Mouse (Mus musculus) ovary, adult 18-20 months (tissue): ENCODE results near the gene Ptpro.

Source experiments
- DNase-seq: peaks from one replicate; pipeline ENCODE4 v3.0.0; 2022; ENCODE audit warnings: low spot score, mixed read lengths

The Ptpro gene

DNA sequence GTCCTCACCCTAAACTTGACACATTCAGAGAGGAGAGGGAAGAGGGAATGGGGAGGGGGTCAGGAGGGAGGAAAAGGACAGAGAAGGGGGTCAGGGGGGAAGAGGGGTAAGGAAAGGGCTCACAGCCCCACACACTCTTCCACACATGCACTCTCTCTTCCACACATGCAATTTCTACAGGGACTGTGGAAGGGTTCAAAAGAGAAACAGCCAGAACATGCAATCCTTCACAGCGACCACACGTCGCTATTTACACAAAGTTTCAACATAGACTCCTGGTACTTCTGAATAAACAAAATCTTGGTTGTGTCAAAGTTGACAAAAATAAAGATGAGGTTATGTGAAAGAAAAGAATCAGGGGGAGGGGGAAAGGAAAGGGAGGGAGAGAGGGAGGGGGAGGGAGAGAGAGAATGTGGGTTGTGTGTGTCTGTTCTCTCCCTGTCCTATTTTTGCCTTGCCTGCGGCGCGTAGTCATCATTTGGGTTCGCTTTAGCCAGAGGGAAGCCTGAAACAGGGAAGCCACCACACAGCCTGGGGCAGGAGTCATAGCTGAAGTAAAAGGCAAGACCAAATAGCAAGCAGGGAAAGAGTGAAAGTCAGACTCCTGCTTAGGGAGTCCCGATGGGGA lies 245.2 kb downstream of the Ptpro start:
- DNase-seq, result no peak

GRCm38 (mm10) chr6:137498781-137499180 lies 246.7 kb downstream of the Ptpro start:
- DNase-seq, result no peak

DNA sequence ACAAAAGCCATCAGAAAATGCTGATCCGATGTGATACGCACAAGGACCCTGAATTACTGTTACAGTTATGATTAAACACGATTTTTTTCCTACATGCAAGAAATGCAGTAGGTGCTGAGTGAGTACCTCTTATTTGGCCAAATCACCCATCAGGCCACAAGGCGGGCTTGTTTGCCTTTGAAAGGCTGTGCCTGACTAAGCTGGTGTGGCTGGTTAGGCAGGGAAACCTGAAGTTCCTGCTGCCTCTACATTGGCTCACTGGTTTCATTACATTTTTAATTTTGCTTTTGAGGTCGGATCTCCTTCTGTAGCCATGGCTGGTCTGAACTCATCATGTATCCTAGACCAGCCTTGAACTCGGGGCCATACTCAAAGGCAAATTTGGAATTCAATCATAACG lies 250.9 kb downstream of the Ptpro start:
- DNase-seq, result no peak

DNA sequence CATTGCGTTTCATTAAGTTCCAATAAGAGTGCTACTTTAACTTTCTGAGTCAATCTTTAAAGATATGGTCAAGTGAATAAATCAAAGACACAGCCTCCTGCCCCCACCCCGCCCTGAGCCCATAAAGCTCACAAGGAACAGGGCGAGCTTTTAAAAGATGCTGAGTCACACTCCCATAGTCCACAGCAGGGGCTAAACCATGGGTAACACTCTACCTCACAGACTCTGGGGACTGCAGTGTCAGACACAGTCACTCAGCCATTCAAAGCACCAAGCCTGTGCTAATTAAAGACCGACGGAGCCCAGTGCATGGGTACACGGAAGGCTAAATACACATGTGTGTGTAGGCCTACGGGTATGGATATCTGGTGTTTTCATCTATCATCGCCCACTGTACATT lies 251.3 kb downstream of the Ptpro start:
- no peak for DNase-seq

DNA sequence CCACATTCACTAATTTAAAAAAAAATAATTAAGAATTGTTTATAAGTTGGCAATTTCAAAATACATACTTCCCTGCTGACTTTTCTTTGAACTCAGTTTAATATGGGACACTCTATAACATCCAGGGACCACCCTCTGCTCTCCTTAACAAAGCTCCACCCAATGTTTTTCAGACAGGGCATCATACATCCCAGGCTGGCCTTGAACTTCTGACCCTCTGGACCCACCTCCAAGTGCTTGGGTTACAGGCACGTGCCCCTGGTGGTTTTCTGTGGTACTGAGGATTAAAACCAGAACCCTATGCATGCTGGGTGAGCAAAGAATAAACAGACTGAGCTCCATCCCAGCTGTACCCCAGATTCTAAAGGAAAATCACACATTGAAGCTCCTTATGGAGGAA lies 251.9 kb downstream of the Ptpro start:
- DNase-seq, result no peak

DNA sequence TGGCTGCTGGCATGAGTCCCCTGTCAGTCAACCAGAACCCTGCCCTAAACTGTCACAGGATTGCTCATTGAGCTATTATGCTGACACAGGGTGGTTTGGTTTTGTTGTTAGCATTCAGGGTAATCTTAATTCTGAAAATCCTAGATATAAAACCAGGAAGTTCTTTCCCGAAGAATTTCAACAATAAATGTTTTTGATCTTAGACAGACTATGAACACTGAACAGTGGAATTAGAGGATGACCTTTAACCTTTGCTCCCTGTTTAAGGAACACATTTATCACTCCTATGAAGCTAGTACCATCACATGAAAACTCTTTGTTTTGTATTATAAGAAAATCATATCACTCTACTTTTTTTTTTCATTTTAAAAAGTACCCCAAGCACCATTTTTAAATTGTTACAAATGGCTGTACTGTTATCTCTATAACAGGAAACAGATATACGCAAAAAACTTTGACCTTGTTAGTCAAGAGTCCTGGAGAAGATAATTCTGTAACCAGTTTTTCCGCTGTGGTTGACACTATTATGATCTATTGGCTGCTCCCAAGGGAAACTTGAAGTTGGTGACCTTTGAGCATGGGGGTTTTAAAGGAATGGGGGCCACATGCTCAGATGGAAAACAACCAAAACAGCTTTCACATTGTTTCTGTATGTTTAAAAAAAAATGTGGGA lies 253.6 kb downstream of the Ptpro start:
- no peak for DNase-seq

DNA sequence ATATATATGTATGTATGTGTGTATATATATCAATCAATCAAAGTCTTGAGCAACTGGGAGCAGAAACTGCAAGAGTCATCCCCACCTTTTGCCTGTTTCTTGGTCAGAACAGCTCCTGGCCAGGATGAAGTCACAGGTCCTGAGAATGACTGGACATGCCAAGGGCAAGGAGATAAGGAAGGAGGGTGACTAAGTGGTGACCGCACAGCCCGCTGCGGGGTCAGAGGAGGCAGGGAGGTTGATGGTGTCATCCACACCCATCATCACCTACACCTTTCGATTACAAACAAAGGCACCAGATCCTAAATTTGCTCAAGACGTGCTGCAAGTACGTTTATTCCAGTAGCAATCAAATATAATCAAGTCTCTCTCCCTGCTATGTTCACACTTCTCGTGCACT lies 254.4 kb downstream of the Ptpro start:
- no peak for DNase-seq

DNA sequence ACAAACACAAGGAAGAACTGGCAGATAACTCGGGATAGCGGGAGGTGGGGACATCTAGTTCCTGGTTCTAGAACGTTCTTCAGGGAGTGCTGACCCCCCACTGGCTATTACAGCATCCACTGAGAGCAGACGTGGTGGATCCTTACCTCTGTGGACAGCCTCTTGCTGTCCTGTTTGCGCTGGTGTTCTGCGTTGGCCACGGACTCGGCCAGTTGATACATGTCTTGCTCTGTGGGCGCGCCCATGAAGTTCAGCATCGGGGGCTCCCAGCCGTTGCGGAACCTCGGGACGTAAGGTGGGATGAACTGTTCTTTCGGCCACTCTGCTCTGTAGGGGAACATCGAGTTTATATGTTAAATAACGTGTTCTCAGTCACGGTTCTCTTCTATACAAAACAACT lies 256.8 kb downstream of the Ptpro start:
- DNase-seq, result no peak

DNA sequence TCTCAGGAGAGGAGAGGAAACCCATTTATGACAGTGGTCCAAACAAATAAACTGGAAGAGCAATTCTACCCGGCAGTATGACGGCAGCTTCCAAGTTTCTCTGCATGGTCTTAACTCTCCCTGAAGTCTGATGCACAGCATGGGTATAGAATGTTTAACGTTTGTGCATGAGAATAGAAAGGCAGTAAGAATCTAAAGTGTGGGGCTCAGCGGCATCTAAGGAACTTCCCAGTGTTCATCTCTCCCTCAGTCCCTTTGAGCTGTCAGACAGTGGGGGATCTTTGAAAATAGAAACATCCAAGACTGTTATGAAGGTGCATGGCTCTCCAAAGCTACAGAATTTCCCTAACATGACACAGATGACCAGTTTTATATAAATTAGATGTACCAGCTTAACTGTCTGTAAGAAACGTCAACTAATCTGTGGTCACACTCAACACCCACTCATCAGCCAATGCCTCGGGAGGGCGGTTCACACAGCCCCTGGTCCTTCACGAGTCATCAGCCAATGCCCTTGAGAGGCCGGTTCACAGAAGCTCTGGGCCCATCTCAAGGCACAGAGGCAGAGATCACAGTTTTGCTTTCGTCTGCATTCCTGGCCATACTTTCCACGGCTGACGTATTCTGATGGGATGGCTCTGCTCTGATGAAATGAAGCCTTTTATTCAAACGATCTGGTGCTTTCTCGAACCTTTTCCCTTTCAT lies 257.4 kb downstream of the Ptpro start:
- no peak for DNase-seq

DNA sequence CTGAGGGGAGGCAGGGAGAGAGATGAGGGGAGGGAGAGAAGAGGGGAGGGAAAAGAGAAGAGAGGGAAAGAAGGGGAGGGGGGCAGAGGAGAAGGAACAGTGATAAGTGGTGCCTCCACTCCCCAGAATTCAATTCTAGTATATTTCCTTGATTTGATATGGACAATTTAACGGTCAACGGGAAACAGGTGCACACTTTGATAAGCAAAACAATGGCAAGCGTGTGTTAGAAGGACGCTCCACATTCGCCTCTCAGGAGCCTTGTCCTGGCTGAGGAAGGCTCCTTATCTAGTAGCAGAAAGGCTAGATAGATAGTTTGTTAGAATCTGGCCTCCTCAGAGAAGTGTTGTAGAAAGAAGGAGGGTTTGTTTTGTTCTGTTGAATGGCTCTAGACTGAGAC lies 260.6 kb downstream of the Ptpro start:
- DNase-seq, result no peak
